Mouse (Mus musculus) thymus, adult 2 months (tissue): ENCODE measurements around the gene Tenm2. TPM values are rescaled to one million over a fixed set of nuclear protein-coding genes. Genes with fewer than 3 reads are reported as not detected.

ENCODE experiments used
- DNase-seq: peaks from one replicate; pipeline ENCODE4 v3.0.0; 2021
- H3K27ac ChIP-seq: fragments of 200-500 bp; 2 replicates; pipeline ENCODE4 v1.5.1; 2012; ENCODE audit warnings: low read length, control low read depth; ENCODE audit not compliant: control insufficient read depth, insufficient read depth
- H3K27me3 ChIP-seq: fragments of 200-500 bp; 2 replicates; pipeline ENCODE4 v1.6.1; 2012; ENCODE audit warnings: mild to moderate bottlenecking, low read length, moderate library complexity, mixed read lengths; ENCODE audit not compliant: control insufficient read depth, insufficient read depth
- H3K36me3 ChIP-seq: fragments of 200-500 bp; 2 replicates; pipeline ENCODE4 v1.6.1; 2012; ENCODE audit warnings: mild to moderate bottlenecking, low read length, moderate library complexity; ENCODE audit not compliant: control insufficient read depth, insufficient read depth
- H3K4me1 ChIP-seq: fragments of 200-500 bp; replicated peaks from 2 replicates; pipeline ENCODE4 v1.6.1; 2012; ENCODE audit warnings: low read length; ENCODE audit not compliant: control insufficient read depth, insufficient read depth
- H3K4me3 ChIP-seq: fragments of 200-500 bp; 2 replicates; pipeline ENCODE4 v1.5.1; 2012; ENCODE audit warnings: mild to moderate bottlenecking, low read length, control low read depth, moderate library complexity; ENCODE audit not compliant: control insufficient read depth, insufficient read depth
- CTCF ChIP-seq: fragments of 200-500 bp; IDR thresholded peaks from 2 replicates; pipeline ENCODE4 v1.5.1; 2012; ENCODE audit warnings: mild to moderate bottlenecking, control low read depth, low read length, moderate library complexity, borderline replicate concordance; ENCODE audit not compliant: control insufficient read depth, poor library complexity, insufficient read depth; ENCODE audit errors: extremely low read depth
- POLR2A ChIP-seq: fragments of 200-500 bp; IDR thresholded peaks from 2 replicates; pipeline ENCODE4 v1.6.1; 2012; ENCODE audit warnings: mild to moderate bottlenecking, low read length, control low read depth, moderate library complexity; ENCODE audit not compliant: control insufficient read depth, poor library complexity, insufficient read depth; ENCODE audit errors: extremely low read depth
- WGBS: fragments of 180-500 bp; shearing (Covaris S2); methylation state at CpG from one replicate; pipeline ENCODE4 v1.1.7; 2018; 5-methylcytosine and 5-hydroxymethylcytosine counted together
- polyA plus RNA-seq: library from polyadenylated mRNA; depleted of rRNA; stranded (reverse); fragments of >200 nt; gene quantifications from 2 replicates; pipeline ENCODE4 v1.2.3, GENCODE M21; 2012

Tenm2 gene
- polyA plus RNA-seq, 1 experiment: 0.70 TPM

- Histone ChIP-seq H3K36me3 (no peaks in the 10 kb centered on the region), H3K27me3 (no peaks in the 10 kb centered on the region), H3K4me3 (no peak overlapping the region), H3K4me1 (no peaks in the 10 kb centered on the region), H3K27ac (no peak overlapping the region)
- DNase-seq: no peak
- TF ChIP-seq POLR2A (no peak), CTCF (no peak)
- 91% methylated on average over 9 of the region's 9 CpGs for WGBS
These were observed 564.6 kb downstream of the Tenm2 start for GRCm38 (mm10) chr11:36671196-36671595.

DNA sequence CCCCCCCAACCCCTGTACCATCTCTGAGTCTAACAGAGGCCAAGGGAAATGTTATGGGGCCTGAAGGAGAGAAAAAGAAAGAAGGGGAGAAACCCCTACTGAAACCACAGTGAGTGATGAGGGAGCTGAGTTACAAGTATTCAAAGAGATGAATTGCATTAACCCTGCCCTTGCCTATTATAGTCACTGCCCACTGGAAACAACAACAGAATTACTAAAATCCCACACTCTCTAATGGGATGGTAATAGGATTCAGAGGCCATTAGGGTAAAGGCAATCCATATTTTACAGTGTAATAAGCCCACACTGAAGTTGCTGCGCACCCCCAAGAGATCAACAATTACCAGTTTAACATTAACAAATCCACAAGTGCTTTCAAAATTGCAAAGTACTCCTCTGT lies 571.7 kb downstream of the Tenm2 start:
- Histone ChIP-seq H3K27ac (no peak overlapping the region), H3K4me1 (no peaks in the 10 kb centered on the region), H3K36me3 (no peaks in the 10 kb centered on the region), H3K27me3 (no peaks in the 10 kb centered on the region), H3K4me3 (no peak overlapping the region)
- DNase-seq: no peak
- WGBS: 89% methylated on average over 1 of the region's 1 CpGs
- no peak for TF ChIP-seq CTCF

GRCm38 (mm10) chr11:36663571-36663970 lies 572.2 kb downstream of the Tenm2 start:
- no peaks in the 10 kb centered on the region for H3K27me3 ChIP-seq
- no peak overlapping the region for H3K4me3 ChIP-seq
- 84% methylated on average over 3 of the region's 3 CpGs for WGBS
- H3K36me3 ChIP-seq: no peaks in the 10 kb centered on the region
- no peaks in the 10 kb centered on the region for H3K4me1 ChIP-seq
- DNase-seq: no peak
- no peak for TF ChIP-seq CTCF
- TF ChIP-seq POLR2A: no peak
- H3K27ac ChIP-seq: no peak overlapping the region

GRCm38 (mm10) chr11:36653656-36654323 lies 582.0 kb downstream of the Tenm2 start:
- TF ChIP-seq POLR2A (no peak), CTCF (no peak)
- WGBS: 77% methylated on average over 9 of the region's 9 CpGs
- Histone ChIP-seq H3K27ac (no peak overlapping the region), H3K36me3 (no peaks in the 10 kb centered on the region), H3K4me3 (no peak overlapping the region), H3K4me1 (no peaks in the 10 kb centered on the region), H3K27me3 (no peaks in the 10 kb centered on the region)
- DNase-seq: no peak

DNA sequence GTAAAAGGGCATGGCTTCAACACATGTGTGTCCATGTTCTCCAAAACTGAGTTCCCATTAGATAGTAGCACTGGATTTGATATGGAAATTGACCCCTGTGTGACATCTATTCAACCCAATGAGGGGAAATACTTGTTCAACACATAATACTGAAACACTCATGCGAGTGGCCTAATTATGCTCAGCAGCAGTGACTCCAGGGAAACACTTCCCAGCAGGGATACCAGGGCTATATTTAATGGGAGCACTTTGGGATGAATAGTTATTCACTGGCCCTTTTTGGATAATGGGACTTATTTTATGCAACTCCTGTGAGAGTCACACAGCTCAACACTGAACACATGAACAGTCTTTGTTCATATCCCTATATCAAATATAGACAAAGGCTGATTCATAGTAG lies 588.6 kb downstream of the Tenm2 start:
- H3K36me3 ChIP-seq: no peaks in the 10 kb centered on the region
- no peak for DNase-seq
- no peak overlapping the region for H3K27ac ChIP-seq
- no peaks in the 10 kb centered on the region for H3K4me1 ChIP-seq
- TF ChIP-seq POLR2A: no peak
- no peak for TF ChIP-seq CTCF
- H3K27me3 ChIP-seq: no peaks in the 10 kb centered on the region
- no peak overlapping the region for H3K4me3 ChIP-seq
- WGBS: 100% methylated on average over 1 of the region's 1 CpGs

GRCm38 (mm10) chr11:36635082-36635481 lies 600.7 kb downstream of the Tenm2 start:
- Histone ChIP-seq H3K36me3 (no peaks in the 10 kb centered on the region), H3K4me1 (no peaks in the 10 kb centered on the region), H3K4me3 (no peak overlapping the region), H3K27ac (no peak overlapping the region), H3K27me3 (no peaks in the 10 kb centered on the region)
- no peak for TF ChIP-seq POLR2A
- 51% methylated on average over 6 of the region's 6 CpGs for WGBS
- DNase-seq: no peak

GRCm38 (mm10) chr11:36632201-36632600 lies 603.6 kb downstream of the Tenm2 start:
- H3K27ac ChIP-seq: no peak overlapping the region
- no peaks in the 10 kb centered on the region for H3K27me3 ChIP-seq
- no peak for DNase-seq
- H3K4me3 ChIP-seq: no peak overlapping the region
- no peak for TF ChIP-seq CTCF
- TF ChIP-seq POLR2A: no peak
- H3K36me3 ChIP-seq: no peaks in the 10 kb centered on the region
- H3K4me1 ChIP-seq: no peaks in the 10 kb centered on the region
